Mouse (Mus musculus) intestine, postnatal 0 days (tissue): ENCODE measurements around the gene Mob1a. TPM values are rescaled to one million over a fixed set of nuclear protein-coding genes. Genes with fewer than 3 reads are reported as not detected.

Experiments
- ATAC-seq: fragments of 200-750 bp; cut with Nextera tagmentation; 2 replicates; pipeline ENCODE4 v1.8.0; 2017; ENCODE audit warnings: mild to moderate bottlenecking, moderate TSS enrichment, moderate library complexity
- H3K27ac ChIP-seq: fragments of 300-500 bp; sonication (generic); 2 replicates; pipeline ENCODE4 v1.5.1; 2014; ENCODE audit warnings: mild to moderate bottlenecking, low read depth, low read length, moderate library complexity
- H3K27me3 ChIP-seq: fragments of 300-500 bp; sonication (generic); replicated peaks from 2 replicates; pipeline ENCODE4 v1.6.1; 2014; ENCODE audit warnings: low read length, mixed read lengths; ENCODE audit not compliant: control insufficient read depth, insufficient read depth
- H3K36me3 ChIP-seq: fragments of 300-500 bp; sonication (generic); 2 replicates; pipeline ENCODE4 v1.6.1; 2014; ENCODE audit warnings: mild to moderate bottlenecking, moderate library complexity; ENCODE audit not compliant: control insufficient read depth, insufficient read depth
- H3K4me1 ChIP-seq: fragments of 300-500 bp; sonication (generic); replicated peaks from 2 replicates; pipeline ENCODE4 v1.6.1; 2014; ENCODE audit warnings: antibody characterized with exemption, low read length, mixed read lengths; ENCODE audit not compliant: control insufficient read depth, insufficient read depth
- H3K4me2 ChIP-seq: fragments of 300-500 bp; sonication (generic); replicated peaks from 2 replicates; pipeline ENCODE4 v1.6.1; 2014; ENCODE audit warnings: low read depth, mild to moderate bottlenecking, moderate library complexity
- H3K4me3 ChIP-seq: fragments of 300-500 bp; sonication (generic); 2 replicates; pipeline ENCODE4 v1.5.1; 2014; ENCODE audit warnings: low read depth, low read length
- H3K9ac ChIP-seq: fragments of 300-500 bp; sonication (generic); 2 replicates; pipeline ENCODE4 v1.6.1; 2014; ENCODE audit warnings: mild to moderate bottlenecking, low read depth, low read length
- H3K9me3 ChIP-seq: fragments of 300-500 bp; sonication (generic); 2 replicates; pipeline ENCODE4 v1.6.1; 2016; ENCODE audit warnings: mixed run types; ENCODE audit not compliant: control insufficient read depth
- CTCF ChIP-seq: sonication (generic); IDR thresholded peaks from 2 replicates; pipeline ENCODE4 v1.5.1; 2016; ENCODE audit warnings: low read depth, mild to moderate bottlenecking, control low read depth, antibody characterized with exemption, moderate library complexity
- WGBS: fragments of 180-500 bp; shearing (Covaris S2); extraction: QIAGEN DNeasy Blood & Tissue Kit; methylation state at CpG from one replicate; pipeline ENCODE4 v1.1.7; 2014; 5-methylcytosine and 5-hydroxymethylcytosine counted together
- polyA plus RNA-seq: library from polyadenylated mRNA; unstranded; fragments of >200 nt; fragmentation: Nextera tagmentation; extraction: Ambion mirVana; gene quantifications from 2 replicates; pipeline ENCODE4 v1.2.1, GENCODE M21; 2015

Mob1a gene
- polyA plus RNA-seq, 1 experiment from 2014 or later: 29.7 TPM

GRCm38 (mm10) chr6:83302264-83302663, 23.6 kb upstream of the Mob1a start:
- 85% methylated on average over 5 of the region's 5 CpGs for WGBS
- ATAC-seq: no peak
- Histone ChIP-seq H3K4me2 (no peak overlapping the region), H3K36me3 (peaks cover 20% of the 10 kb centered on the region), H3K27me3 (no peaks in the 10 kb centered on the region), H3K27ac (no peak overlapping the region), H3K4me1 (peaks cover 4% of the 10 kb centered on the region; the same call in 1 of the 2 replicates), H3K9ac (no peak overlapping the region), H3K4me3 (no peak overlapping the region), H3K9me3 (no peaks in the 10 kb centered on the region)
- no peak for TF ChIP-seq CTCF

GRCm38 (mm10) chr6:83309017-83309416, 16.8 kb upstream of the Mob1a start:
- Histone ChIP-seq H3K36me3 (peaks cover 30% of the 10 kb centered on the region), H3K4me1 (no peaks in the 10 kb centered on the region), H3K9ac (no peak overlapping the region), H3K9me3 (no peaks in the 10 kb centered on the region), H3K4me2 (no peak overlapping the region), H3K4me3 (no peak overlapping the region), H3K27ac (no peak overlapping the region), H3K27me3 (no peaks in the 10 kb centered on the region)
- peak; percentile 55 for TF ChIP-seq CTCF
- ATAC-seq: no peak
- WGBS: 86% methylated on average over 7 of the region's 7 CpGs

- no peaks in the 10 kb centered on the region for H3K4me1 ChIP-seq
- H3K4me2 ChIP-seq: 0 out of 2 replicates have a peak overlapping the region, but pooled peaks have one; percentile 32
- TF ChIP-seq CTCF: no peak
- no peaks in the 10 kb centered on the region for H3K9me3 ChIP-seq
- H3K27me3 ChIP-seq: no peaks in the 10 kb centered on the region
- H3K36me3 ChIP-seq: peaks cover 20% of the 10 kb centered on the region; the same call in 1 of the 2 replicates
- H3K27ac ChIP-seq: peak overlapping the region; percentile 73; the same call in 1 of the 2 replicates
- no peak overlapping the region for H3K9ac ChIP-seq
- no peak for ATAC-seq
- H3K4me3 ChIP-seq: no peak overlapping the region
- 80% methylated on average over 11 of the region's 11 CpGs for WGBS
Measured at GRCm38 (mm10) chr6:83311206-83311605, 14.6 kb upstream of the Mob1a start.

GRCm38 (mm10) chr6:83312021-83312420, 13.8 kb upstream of the Mob1a start:
- TF ChIP-seq CTCF: no peak
- no peaks in the 10 kb centered on the region for H3K27me3 ChIP-seq
- 0 out of 2 replicates have a peak, but pooled peaks cover 13% of the 10 kb centered on the region for H3K36me3 ChIP-seq
- H3K4me1 ChIP-seq: 0 out of 2 replicates have a peak, but pooled peaks cover 2% of the 10 kb centered on the region
- H3K27ac ChIP-seq: peak overlapping the region; percentile 73
- no peak overlapping the region for H3K9ac ChIP-seq
- ATAC-seq: peak; percentile 92
- H3K4me3 ChIP-seq: no peak overlapping the region
- no peaks in the 10 kb centered on the region for H3K9me3 ChIP-seq
- H3K4me2 ChIP-seq: peak overlapping the region; percentile 32; the same call in 1 of the 2 replicates
- WGBS: 40% methylated on average over 7 of the region's 7 CpGs

- ATAC-seq: peak; percentile 22; the same call in 1 of the 2 replicates
- TF ChIP-seq CTCF: no peak
- Histone ChIP-seq H3K27me3 (no peaks in the 10 kb centered on the region), H3K27ac (peak overlapping the region; percentile 60), H3K9me3 (no peaks in the 10 kb centered on the region), H3K4me2 (no peak overlapping the region), H3K4me1 (0 out of 2 replicates have a peak, but pooled peaks cover 2% of the 10 kb centered on the region), H3K36me3 (0 out of 2 replicates have a peak, but pooled peaks cover 10% of the 10 kb centered on the region), H3K4me3 (no peak overlapping the region), H3K9ac (no peak overlapping the region)
- WGBS: 74% methylated on average over 8 of the region's 8 CpGs
Measured at GRCm38 (mm10) chr6:83312514-83312913, 13.3 kb upstream of the Mob1a start.

GRCm38 (mm10) chr6:83315293-83315692, 10.5 kb upstream of the Mob1a start:
- no peak for ATAC-seq
- TF ChIP-seq CTCF: no peak
- no peak overlapping the region for H3K4me2 ChIP-seq

GRCm38 (mm10) chr6:83316022-83316421, 9.8 kb upstream of the Mob1a start:
- Histone ChIP-seq H3K9ac (no peak overlapping the region; the same call in 1 of the 2 replicates), H3K4me2 (peak overlapping the region; percentile 96), H3K36me3 (0 out of 2 replicates have a peak, but pooled peaks cover 3% of the 10 kb centered on the region), H3K9me3 (no peaks in the 10 kb centered on the region), H3K27ac (no peak overlapping the region), H3K4me3 (peak overlapping the region; percentile 79; the same call in 1 of the 2 replicates), H3K4me1 (0 out of 2 replicates have a peak, but pooled peaks cover 2% of the 10 kb centered on the region), H3K27me3 (no peaks in the 10 kb centered on the region)
- no peak for ATAC-seq
- TF ChIP-seq CTCF: no peak
- WGBS: 2% methylated on average over 10 of the region's 10 CpGs

More at GRCm38 (mm10) chr6:83315293-83315692, 10.5 kb upstream of the Mob1a start:
- H3K36me3 ChIP-seq: 0 out of 2 replicates have a peak, but pooled peaks cover 3% of the 10 kb centered on the region
- H3K27me3 ChIP-seq: no peaks in the 10 kb centered on the region
- H3K9me3 ChIP-seq: no peaks in the 10 kb centered on the region
- 0 out of 2 replicates have a peak, but pooled peaks cover 2% of the 10 kb centered on the region for H3K4me1 ChIP-seq
- H3K9ac ChIP-seq: no peak overlapping the region
- H3K27ac ChIP-seq: no peak overlapping the region
- H3K4me3 ChIP-seq: no peak overlapping the region
